ENCODE assay signal across 18 mouse cellular contexts in genomic region chr11:96940578-96941465, GRCm38 (mm10). TPM values are rescaled to one million over a fixed set of nuclear protein-coding genes. Genes with fewer than 3 reads are reported as not detected.
DNase-seq lines count a peak whose midpoint lies in the region; ATAC-seq and TF ChIP-seq lines count a peak whose summit lies in the region.
"Had no signal": no experiment of that assay in that cellular context is flagged by ENCODE, and none has a peak within 500 bp of the region (broad histone marks: within the 10 kb centered on the region; RNA-seq: fewer than 3 reads in every experiment).

No protein-coding gene starts in this region.

- DNase-seq in heart, adult 11 months = peak; percentile 87
- no peak for DNase-seq in heart, postnatal 14 days
- peak; percentile 45 for DNase-seq in thymus, postnatal 0 days (ENCODE audit: low spot score)
- DNase-seq in thymus, adult 18-20 months = no peak
- peak; percentile 67 for DNase-seq in liver, embryonic 13.5 days
- DNase-seq in stomach, postnatal 0 days (ENCODE audit: low spot score) = no peak
- DNase-seq in gastrocnemius, adult 2 months = no peak
- no peak for DNase-seq in gastrocnemius, postnatal 4 days (ENCODE audit: low spot score in 2 of 2)
- DNase-seq: adrenal gland, postnatal 14 days; kidney, adult 2 months; lung, postnatal 14 days; retina, postnatal 1 day had no signal

- intact Hi-C loops in heart, postnatal 14 days (cut with DNase I) = no loop called here
- intact Hi-C loops in gastrocnemius, adult 2 months (cut with DNase I) = no loop called here

- peaks cover 62% of the 10 kb centered on the region for H3K36me3 ChIP-seq in liver, embryonic 13.5 days
- H3K36me3 ChIP-seq in stomach, postnatal 0 days (ENCODE audit: control insufficient read depth, insufficient read depth, low read length) = peaks cover 4% of the 10 kb centered on the region
- H3K36me3 ChIP-seq: hindbrain, embryonic 15.5 days; midbrain, embryonic 15.5 days; neural tube, embryonic 12.5 days had no signal

- peak overlapping the region; percentile 95 for H3K4me2 ChIP-seq in liver, embryonic 13.5 days
- H3K4me2 ChIP-seq in stomach, postnatal 0 days (replicated peaks; ENCODE audit: low read depth) = no peak overlapping the region
- H3K4me2 ChIP-seq: hindbrain, embryonic 15.5 days; midbrain, embryonic 15.5 days; neural tube, embryonic 12.5 days had no signal

- peak overlapping the region; percentile 95 for H3K9ac ChIP-seq in liver, embryonic 13.5 days
- no peak overlapping the region for H3K9ac ChIP-seq in stomach, postnatal 0 days (ENCODE audit: low read length)
- H3K9ac ChIP-seq: hindbrain, embryonic 15.5 days; midbrain, embryonic 15.5 days; neural tube, embryonic 12.5 days had no signal

- H3K9me3 ChIP-seq in liver, embryonic 13.5 days (replicated peaks) = no peaks in the 10 kb centered on the region
- no peaks in the 10 kb centered on the region for H3K9me3 ChIP-seq in stomach, postnatal 0 days (ENCODE audit: control insufficient read depth, low read length)
- H3K9me3 ChIP-seq: hindbrain, embryonic 15.5 days; midbrain, embryonic 15.5 days; neural tube, embryonic 12.5 days had no signal

- TF ChIP-seq EP300 in stomach, postnatal 0 days (optimal IDR thresholded peaks at IDR 0.05) = no peak

- H3K27me3 ChIP-seq in liver, embryonic 13.5 days = no peaks in the 10 kb centered on the region
- no peaks in the 10 kb centered on the region for H3K27me3 ChIP-seq in stomach, postnatal 0 days (ENCODE audit: control insufficient read depth, insufficient read depth, low read length)
- H3K27me3 ChIP-seq: hindbrain, embryonic 15.5 days; midbrain, embryonic 15.5 days; neural tube, embryonic 12.5 days had no signal

- TF ChIP-seq CTCF in stomach, postnatal 0 days (IDR thresholded peaks at IDR 0.05; ENCODE audit: low read depth) = 0 out of 2 replicates have a peak, but pooled peaks have one; percentile 2
- no peak for TF ChIP-seq CTCF in gastrocnemius, adult 2 months (IDR thresholded peaks at IDR 0.05)

- ATAC-seq in liver, embryonic 13.5 days (ENCODE audit: low read depth) = peak; percentile 6
- ATAC-seq in stomach, postnatal 0 days (ENCODE audit: low FRiP score, low TSS enrichment) = no peak
- ATAC-seq: midbrain, embryonic 15.5 days had no signal

- H3K27ac ChIP-seq in liver, embryonic 13.5 days = peak overlapping the region; percentile 99
- no peak overlapping the region for H3K27ac ChIP-seq in stomach, postnatal 0 days (replicated peaks)
- H3K27ac ChIP-seq in gastrocnemius, adult 2 months = no peak overlapping the region
- H3K27ac ChIP-seq: hindbrain, embryonic 15.5 days; midbrain, embryonic 15.5 days; neural tube, embryonic 12.5 days had no signal

- H3K4me1 ChIP-seq in liver, embryonic 13.5 days (replicated peaks) = peaks cover 85% of the 10 kb centered on the region
- peaks cover 3% of the 10 kb centered on the region; the same call in 1 of the 2 replicates for H3K4me1 ChIP-seq in stomach, postnatal 0 days (replicated peaks; ENCODE audit: control insufficient read depth, insufficient read depth)

- H3K4me3 ChIP-seq in liver, embryonic 13.5 days (replicated peaks) = peak overlapping the region; percentile 80
- no peak overlapping the region for H3K4me3 ChIP-seq in stomach, postnatal 0 days (ENCODE audit: low read depth, low read length)
- H3K4me3 ChIP-seq in gastrocnemius, adult 2 months = no peak overlapping the region
- H3K4me3 ChIP-seq: hindbrain, embryonic 15.5 days; midbrain, embryonic 15.5 days; neural tube, embryonic 12.5 days had no signal

- WGBS in liver, embryonic 13.5 days (ENCODE audit: insufficient replicate concordance) = 44% methylated on average over 16 of the region's 16 CpGs
- WGBS in stomach, postnatal 0 days = 65% methylated on average over 16 of the region's 16 CpGs

RNA-seq across cellular contexts. Expression of gene Pnpo, which starts 3.0 kb away (rescaled TPM):
- total RNA-seq in heart, postnatal 14 days (2021) = 10 to 100 TPM; 14.1 to 15.0 TPM
- 39.0 and 39.5 TPM in 2 replicates for polyA plus RNA-seq in thymus, postnatal 0 days (2015; fragmentation: Nextera tagmentation; extraction: Ambion mirVana)
- 652 and 660 TPM in 2 replicates for polyA plus RNA-seq in liver, embryonic 13.5 days (2015; fragmentation: Nextera tagmentation; extraction: Ambion mirVana)
- polyA plus RNA-seq in stomach, postnatal 0 days (2015; fragmentation: Nextera tagmentation; extraction: Ambion mirVana) = 56.7 and 57.1 TPM in 2 replicates
- total RNA-seq in gastrocnemius, adult 2 months (2021) = 1 to 10 TPM; 7.4 to 8.2 TPM
- total RNA-seq in gastrocnemius, postnatal 4 days (2021) = 1 to 10 TPM; 8.2 to 8.3 TPM

RNA-seq across cellular contexts. Expression of gene Prr15l, which starts 12.9 kb away (rescaled TPM):
- total RNA-seq in heart, postnatal 14 days (2021) = 1 to 10 TPM in 1 of 2 experiments, under 1 TPM in 1; 0.88 to 1.8 TPM
- polyA plus RNA-seq in thymus, postnatal 0 days (2015; fragmentation: Nextera tagmentation; extraction: Ambion mirVana) = 1.0 and 1.5 TPM in 2 replicates
- 4.4 and 5.2 TPM in 2 replicates for polyA plus RNA-seq in liver, embryonic 13.5 days (2015; fragmentation: Nextera tagmentation; extraction: Ambion mirVana)
- polyA plus RNA-seq in stomach, postnatal 0 days (2015; fragmentation: Nextera tagmentation; extraction: Ambion mirVana) = 112 and 116 TPM in 2 replicates
- not detected for total RNA-seq in gastrocnemius, adult 2 months (2021)
- not detected for total RNA-seq in gastrocnemius, postnatal 4 days (2021)
- total RNA-seq: left cerebral cortex, postnatal 36 days had no signal
- polyA plus RNA-seq: cortical plate, adult 2 months; frontal cortex, adult 2 months had no signal

RNA-seq across cellular contexts. Expression of gene Cdk5rap3, which starts 24.5 kb away (rescaled TPM):
- total RNA-seq in heart, postnatal 14 days (2021) = 10 to 100 TPM; 22.3 to 23.3 TPM
- polyA plus RNA-seq in thymus, postnatal 0 days (2015; fragmentation: Nextera tagmentation; extraction: Ambion mirVana) = 105 and 116 TPM in 2 replicates
- 39.6 and 44.4 TPM in 2 replicates for polyA plus RNA-seq in liver, embryonic 13.5 days (2015; fragmentation: Nextera tagmentation; extraction: Ambion mirVana)
- 61.7 and 64.9 TPM in 2 replicates for polyA plus RNA-seq in stomach, postnatal 0 days (2015; fragmentation: Nextera tagmentation; extraction: Ambion mirVana)
- 10 to 100 TPM; 21.5 to 24.0 TPM for total RNA-seq in gastrocnemius, adult 2 months (2021)
- total RNA-seq in gastrocnemius, postnatal 4 days (2021) = 10 to 100 TPM; 39.2 to 45.1 TPM

RNA-seq across cellular contexts. Expression of gene Sp2, which starts 41.9 kb away (rescaled TPM):
- 10 to 100 TPM; 11.4 to 12.0 TPM for total RNA-seq in heart, postnatal 14 days (2021)
- 19.2 and 21.9 TPM in 2 replicates for polyA plus RNA-seq in thymus, postnatal 0 days (2015; fragmentation: Nextera tagmentation; extraction: Ambion mirVana)
- polyA plus RNA-seq in liver, embryonic 13.5 days (2015; fragmentation: Nextera tagmentation; extraction: Ambion mirVana) = 13.0 and 15.3 TPM in 2 replicates
- 5.8 and 7.1 TPM in 2 replicates for polyA plus RNA-seq in stomach, postnatal 0 days (2015; fragmentation: Nextera tagmentation; extraction: Ambion mirVana)
- 10 to 100 TPM; 10.4 to 11.0 TPM for total RNA-seq in gastrocnemius, adult 2 months (2021)
- total RNA-seq in gastrocnemius, postnatal 4 days (2021) = 10 to 100 TPM; 15.1 to 16.5 TPM

Comparison
In these comparisons a context has a peak if more than half of its experiments do, and no peak if none do; other contexts are left out.
1. DNase-seq: peak in heart, adult 11 months (single experiment), thymus, postnatal 0 days (single experiment) and liver, embryonic 13.5 days (single experiment); none in heart, postnatal 14 days (0 of 2), thymus, adult 18-20 months (0 of 2), stomach, postnatal 0 days (single experiment), gastrocnemius, adult 2 months (single experiment) and gastrocnemius, postnatal 4 days (0 of 2).